Mouse (Mus musculus): ENCODE results near the gene Gtf2a2. TPM values are rescaled to one million over a fixed set of nuclear protein-coding genes. Genes with fewer than 3 reads are reported as not detected.

Gtf2a2 gene
- total and polyA plus RNA-seq, 3 experiments: 74.9 to 75.8 TPM; not detected in 1

DNA sequence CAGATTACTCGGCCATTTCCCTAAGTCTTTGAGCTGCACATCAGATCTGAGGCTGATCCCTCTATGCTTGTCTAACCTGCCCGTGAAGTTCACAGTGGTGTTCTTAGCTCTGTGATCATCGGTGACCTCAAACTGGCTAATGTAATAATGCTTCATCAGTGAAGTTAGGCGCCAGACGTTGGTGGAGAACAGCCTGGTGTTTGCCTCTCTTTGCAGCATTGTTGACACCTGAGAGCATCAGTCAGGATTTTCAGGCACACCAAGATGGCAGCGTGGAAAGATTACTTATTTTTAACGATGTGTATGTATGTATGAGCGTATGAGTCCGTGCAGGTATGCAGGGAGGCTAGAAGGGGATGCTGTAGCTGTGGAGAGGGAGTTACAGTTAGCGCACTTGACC, 26.3 kb upstream of the Gtf2a2 start:
- no peak for DNase-seq (ENCODE audit: low read depth, low spot score)
- no peak overlapping the region for H3K4me3 ChIP-seq (ENCODE audit: control insufficient read depth in 1 of 2, insufficient read depth in 1 of 2, low read depth in 2 of 2, low read length in 2 of 2)

DNA sequence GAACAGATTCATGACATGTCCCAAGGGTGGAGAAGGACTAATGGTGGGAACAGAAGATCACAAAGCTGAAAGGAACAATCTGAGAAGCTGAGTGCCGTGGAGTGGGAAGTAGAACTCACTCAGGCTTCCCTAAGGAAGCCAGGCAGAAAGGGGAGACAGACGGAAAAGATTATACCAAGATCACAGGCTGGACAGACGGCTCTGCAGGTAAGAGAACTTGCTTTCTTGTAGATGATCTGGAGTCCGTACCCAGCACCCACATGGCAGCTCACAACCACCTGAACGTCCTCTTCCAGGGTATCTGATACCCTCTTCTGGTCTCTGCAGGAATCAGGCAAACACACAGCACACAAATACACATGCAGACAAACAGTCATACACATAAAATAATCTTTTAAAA, 25.8 kb upstream of the Gtf2a2 start:
- Histone ChIP-seq H3K79me2 (ENCODE audit: control insufficient read depth, insufficient read depth, low read length, poor library complexity) (peaks cover 11% of the 10 kb centered on the region), H3K9ac (ENCODE audit: control insufficient read depth, low read depth, low read length, poor library complexity, severe bottlenecking) (no peak overlapping the region), H3K4me3 (ENCODE audit: control insufficient read depth in 1 of 2, insufficient read depth in 1 of 2, low read depth in 2 of 2, low read length in 2 of 2) (no peak overlapping the region), H3K27ac (ENCODE audit: control insufficient read depth, low read depth, low read length) (no peak overlapping the region), H3K36me3 (ENCODE audit: control insufficient read depth in 1 of 2, insufficient read depth in 2 of 2, low read length in 2 of 2) (peaks cover 0 to 4% of the 10 kb centered on the region in 2 experiments; a peak in 2 of 4 replicates), H3K4me1 (ENCODE audit: control insufficient read depth in 1 of 2, insufficient read depth in 2 of 2, low read length in 2 of 2) (peaks cover 0 to 8% of the 10 kb centered on the region in 2 experiments; a peak in 1 of 4 replicates), H3K27me3 (ENCODE audit: control insufficient read depth in 1 of 2, insufficient read depth in 2 of 2, low read length in 2 of 2) (peaks cover 0 to 2% of the 10 kb centered on the region in 2 experiments; a peak in 1 of 4 replicates), H3K9me3 (replicated peaks; ENCODE audit: insufficient read depth, low read length) (no peaks in the 10 kb centered on the region)
- TF ChIP-seq MAX (IDR thresholded peaks at IDR 0.05; ENCODE audit: low read length) (no peak), TCF12 (IDR thresholded peaks at IDR 0.05; ENCODE audit: low read depth, low read length) (no peak), MAZ (IDR thresholded peaks at IDR 0.05; ENCODE audit: low read depth, low read length) (no peak), POLR2AphosphoS2 (IDR thresholded peaks at IDR 0.05; ENCODE audit: low read length) (no peak), GATA1 (IDR thresholded peaks at IDR 0.05; ENCODE audit: low read depth, low read length) (no peak), POLR2A (IDR thresholded peaks at IDR 0.05; ENCODE audit: control insufficient read depth in 1 of 2, insufficient read depth in 1 of 2, low read depth in 1 of 2, low read length in 2 of 2, poor library complexity in 1 of 2) (no peak), ETS1 (IDR thresholded peaks at IDR 0.05; ENCODE audit: low read depth, low read length) (no peak), CHD1 (IDR thresholded peaks at IDR 0.05; ENCODE audit: low read depth, low read length) (no peak), USF1 (IDR thresholded peaks at IDR 0.05; ENCODE audit: low read depth, low read length) (no peak), ZNF384 (IDR thresholded peaks at IDR 0.05; ENCODE audit: low read depth, low read length) (no peak), JUND (IDR thresholded peaks at IDR 0.05; ENCODE audit: low read depth, low read length) (no peak), POLR2AphosphoS5 (IDR thresholded peaks at IDR 0.05; ENCODE audit: borderline replicate concordance, low read depth, low read length) (no peak), EP300 (IDR thresholded peaks at IDR 0.05; ENCODE audit: low read depth in 1 of 2, low read length in 2 of 2) (no peak), MYB (IDR thresholded peaks at IDR 0.05; ENCODE audit: low read depth, low read length) (no peak), TBP (IDR thresholded peaks at IDR 0.05; ENCODE audit: low read depth, low read length) (no peak), MYC (IDR thresholded peaks at IDR 0.05; ENCODE audit: low read depth, low read length) (no peak), ZMIZ1 (IDR thresholded peaks at IDR 0.05; ENCODE audit: low read depth, low read length) (no peak), RCOR1 (IDR thresholded peaks at IDR 0.05; ENCODE audit: low read depth, low read length) (no peak), CHD2 (IDR thresholded peaks at IDR 0.05; ENCODE audit: low read length) (no peak), MEF2A (IDR thresholded peaks at IDR 0.05; ENCODE audit: extremely low read depth, insufficient replicate concordance, low read depth, low read length, poor library complexity, severe bottlenecking) (no peak)
- no peak for DNase-seq (ENCODE audit: low read depth, low spot score)

More for the DNA sequence above, 26.3 kb upstream of the Gtf2a2 start:
- peaks cover 0 to 2% of the 10 kb centered on the region in 2 experiments; a peak in 1 of 4 replicates for H3K27me3 ChIP-seq (ENCODE audit: control insufficient read depth in 1 of 2, insufficient read depth in 2 of 2, low read length in 2 of 2)
- H3K36me3 ChIP-seq (ENCODE audit: control insufficient read depth in 1 of 2, insufficient read depth in 2 of 2, low read length in 2 of 2): peaks cover 0 to 3% of the 10 kb centered on the region in 2 experiments; a peak in 1 of 4 replicates
- H3K27ac ChIP-seq (ENCODE audit: control insufficient read depth, low read depth, low read length): no peak overlapping the region
- peaks cover 11% of the 10 kb centered on the region for H3K79me2 ChIP-seq (ENCODE audit: control insufficient read depth, insufficient read depth, low read length, poor library complexity)
- peaks cover 0 to 5% of the 10 kb centered on the region in 2 experiments; a peak in 1 of 4 replicates for H3K4me1 ChIP-seq (ENCODE audit: control insufficient read depth in 1 of 2, insufficient read depth in 2 of 2, low read length in 2 of 2)
- H3K9me3 ChIP-seq (replicated peaks; ENCODE audit: insufficient read depth, low read length): no peaks in the 10 kb centered on the region
- H3K9ac ChIP-seq (ENCODE audit: control insufficient read depth, low read depth, low read length, poor library complexity, severe bottlenecking): no peak overlapping the region
- TF ChIP-seq MAFK (IDR thresholded peaks at IDR 0.05; ENCODE audit: borderline replicate concordance, low read depth, low read length): no peak
- TF ChIP-seq UBTF (IDR thresholded peaks at IDR 0.05; ENCODE audit: borderline replicate concordance, insufficient read depth, low read depth, low read length): no peak
- no peak for TF ChIP-seq MAZ (IDR thresholded peaks at IDR 0.05; ENCODE audit: low read depth, low read length)
- TF ChIP-seq MYB (IDR thresholded peaks at IDR 0.05; ENCODE audit: low read depth, low read length): no peak
- TF ChIP-seq POLR2AphosphoS5 (IDR thresholded peaks at IDR 0.05; ENCODE audit: borderline replicate concordance, low read depth, low read length): no peak
- TF ChIP-seq EP300 (IDR thresholded peaks at IDR 0.05; ENCODE audit: low read depth in 1 of 2, low read length in 2 of 2): no peak
- TF ChIP-seq MXI1 (IDR thresholded peaks at IDR 0.05; ENCODE audit: low read depth, low read length): no peak
- no peak for TF ChIP-seq POLR2AphosphoS2 (IDR thresholded peaks at IDR 0.05; ENCODE audit: low read length)
- TF ChIP-seq MEF2A (IDR thresholded peaks at IDR 0.05; ENCODE audit: extremely low read depth, insufficient replicate concordance, low read depth, low read length, poor library complexity, severe bottlenecking): no peak
- TF ChIP-seq SMC3 (IDR thresholded peaks at IDR 0.05; ENCODE audit: low read depth, low read length): no peak
- no peak for TF ChIP-seq RCOR1 (IDR thresholded peaks at IDR 0.05; ENCODE audit: low read depth, low read length)
- TF ChIP-seq GATA1 (IDR thresholded peaks at IDR 0.05; ENCODE audit: low read depth, low read length): no peak
- TF ChIP-seq USF2 (IDR thresholded peaks at IDR 0.05; ENCODE audit: borderline replicate concordance in 1 of 2, insufficient read depth in 1 of 2, low read depth in 1 of 2, low read length in 2 of 2): no peak
- no peak for TF ChIP-seq JUND (IDR thresholded peaks at IDR 0.05; ENCODE audit: low read depth, low read length)
- no peak for TF ChIP-seq E2F4 (IDR thresholded peaks at IDR 0.05; ENCODE audit: borderline replicate concordance, low read depth, low read length)
- TF ChIP-seq MYC (IDR thresholded peaks at IDR 0.05; ENCODE audit: low read depth, low read length): no peak
- TF ChIP-seq CHD1 (IDR thresholded peaks at IDR 0.05; ENCODE audit: low read depth, low read length): no peak
